Mouse (Mus musculus) central nervous system, embryonic 18 days (tissue): ENCODE measurements around the gene Utp20. TPM values are rescaled to one million over a fixed set of nuclear protein-coding genes. Genes with fewer than 3 reads are reported as not detected.

ENCODE experiments used
- polyA plus RNA-seq: library from polyadenylated mRNA; depleted of rRNA; stranded (reverse); fragments of >200 nt; gene quantifications from 2 replicates; pipeline ENCODE4 v1.2.3, GENCODE M21; 2012; rRNA removed

Utp20 gene
- polyA plus RNA-seq: 16.7 and 18.2 TPM in 2 replicates

DNA sequence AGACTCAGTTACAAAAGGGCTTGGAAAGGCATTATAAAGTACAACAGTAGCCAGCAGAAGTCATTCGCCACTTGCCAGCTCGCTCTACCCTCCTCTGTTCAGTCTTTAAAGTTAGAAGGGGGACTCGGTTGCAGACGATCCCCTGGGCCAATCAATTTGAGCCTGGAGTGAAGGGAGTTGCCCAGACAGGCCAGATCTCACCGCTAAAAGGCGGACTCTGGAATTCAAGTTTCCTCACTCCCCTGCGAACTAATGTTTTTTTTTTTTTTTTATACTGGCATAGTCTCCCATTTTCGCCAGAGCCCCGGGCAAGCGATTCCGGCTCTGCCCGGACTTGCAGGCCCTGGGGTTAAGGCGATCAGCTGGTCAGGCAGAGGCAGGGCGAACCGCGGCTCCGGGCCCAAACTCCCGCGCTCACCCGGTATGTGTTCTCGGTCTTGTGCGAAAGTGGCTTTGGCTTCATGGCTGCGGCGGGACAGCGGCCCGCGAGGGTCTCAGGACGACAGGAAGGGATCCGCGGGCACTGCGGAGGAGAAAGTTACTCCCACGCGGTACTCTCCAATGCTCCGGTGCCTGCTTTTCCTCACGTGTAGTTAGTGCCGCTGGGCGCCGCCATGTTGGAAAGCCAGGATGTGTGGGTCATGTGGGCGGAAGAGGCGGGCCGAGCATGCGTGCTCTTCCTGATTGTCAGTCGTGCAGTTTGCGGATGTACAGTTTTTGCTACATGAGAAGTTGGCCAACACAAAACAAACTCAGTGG, at the start of gene Utp20:
TSS of gene Utp20 (minus strand) at position 617 of the 759 bp plus-strand sequence.

DNA sequence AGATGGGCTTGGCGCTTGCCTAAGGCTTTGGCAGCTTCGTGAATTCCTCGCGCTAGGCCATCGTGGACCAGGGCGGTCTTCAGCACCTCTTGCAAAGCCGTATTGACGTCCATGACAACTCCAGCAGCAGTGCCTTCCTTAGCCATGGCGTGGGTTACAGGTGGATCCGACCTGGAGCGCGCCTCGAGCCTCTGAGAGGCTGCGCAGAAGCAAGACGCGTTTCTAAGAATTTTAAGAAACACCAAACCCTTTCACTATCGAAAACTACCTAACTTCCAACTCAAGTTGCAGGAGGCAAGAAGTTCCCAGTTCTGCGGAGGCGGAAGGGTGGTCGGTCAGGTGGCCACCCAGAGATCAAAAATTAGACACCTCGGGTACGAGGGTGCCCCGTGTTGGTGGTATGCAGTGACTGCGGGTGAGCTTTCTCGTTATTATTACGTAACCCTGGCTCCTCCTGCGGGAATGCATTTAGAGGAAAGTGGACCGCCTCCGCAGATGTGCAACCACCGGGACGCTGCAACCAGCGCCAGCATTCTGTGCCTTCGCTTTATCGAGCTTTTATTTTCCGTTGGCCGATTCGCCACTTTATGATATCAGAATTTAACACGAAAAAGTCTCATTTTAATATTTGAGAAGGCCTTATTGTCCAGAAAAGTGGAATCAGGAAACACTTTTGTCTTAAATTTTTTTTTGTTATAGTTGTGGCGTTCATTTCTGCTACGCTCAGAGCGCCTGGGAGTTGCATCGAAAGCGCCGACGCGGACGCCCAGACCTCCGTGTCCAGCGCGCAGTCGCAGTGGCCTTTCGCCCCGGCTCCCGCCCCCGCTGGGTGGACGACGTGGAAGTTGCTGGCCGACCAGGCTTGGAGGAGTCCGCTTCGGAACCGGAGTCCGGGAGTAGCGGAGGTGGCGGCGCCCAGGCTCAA, 95.8 kb downstream of the Utp20 start, which contains the start of gene Arl1:
TSS of gene Arl1 (plus strand) at position 288 of the 925 bp plus-strand sequence.

Other genes starting within 250 kb of the Utp20 start
- gene Mybpc1, start 221.7 kb downstream of the Utp20 start, polyA plus RNA-seq: 4.1 and 32.7 TPM in 2 replicates
- 0.04 TPM in 1 of 2 replicates, not detected in the other for gene Spic, start 141.8 kb downstream of the Utp20 start, polyA plus RNA-seq
- 87.4 and 104 TPM in 2 replicates for gene Arl1, start 95.9 kb downstream of the Utp20 start, polyA plus RNA-seq
- 0.06 and 0.08 TPM in 2 replicates for gene Slc5a8, start 59.2 kb upstream of the Utp20 start, polyA plus RNA-seq